Mouse (Mus musculus) lung, adult 2 months (tissue): Measurements from ENCODE around the gene Pfkfb3. TPM values are rescaled to one million over a fixed set of nuclear protein-coding genes. Genes with fewer than 3 reads are reported as not detected.
A peak's percentile ranks its signal among the peaks of the same experiment; 100 is the strongest.
"Not testable (repeated sequence)": the region's sequence is repeated elsewhere in the genome, so short reads cannot be mapped to it uniquely, and the experiment has no call there.

Experiments
- DNase-seq: peaks from one replicate; pipeline ENCODE4 v3.0.0; 2022
- H3K4me1 ChIP-seq: fragments of 200-500 bp; 2 replicates; pipeline ENCODE4 v1.6.1; 2011; ENCODE audit warnings: low read length; ENCODE audit not compliant: control insufficient read depth, insufficient read depth
- H3K4me3 ChIP-seq: fragments of 200-500 bp; replicated peaks from 2 replicates; pipeline ENCODE3; 2011; ENCODE audit warnings: low read depth, mild to moderate bottlenecking, control low read depth, low read length; ENCODE audit errors: extremely low read depth
- CTCF ChIP-seq: fragments of 200-500 bp; IDR thresholded peaks from 2 replicates; pipeline ENCODE4 v1.5.1; 2011; ENCODE audit warnings: mild to moderate bottlenecking, low read length, control low read depth; ENCODE audit not compliant: insufficient read depth
- POLR2A ChIP-seq: fragments of 200-500 bp; IDR thresholded peaks from 2 replicates; pipeline ENCODE4 v1.6.1; 2011; ENCODE audit warnings: low read depth, mild to moderate bottlenecking, control low read depth, low read length, borderline replicate concordance; ENCODE audit errors: extremely low read depth
- WGBS: fragments of 180-500 bp; shearing (Covaris S2); methylation state at CpG from one replicate; pipeline ENCODE4 v1.1.7; 2018; 5-methylcytosine and 5-hydroxymethylcytosine counted together
- polyA plus RNA-seq: library from polyadenylated mRNA; depleted of rRNA; stranded (reverse); fragments of >200 nt; gene quantifications from 2 replicates; pipeline ENCODE4 v1.2.3, GENCODE M21; 2012

Gene Pfkfb3
- polyA plus RNA-seq, 1 experiment, result 40.2 TPM

GRCm38 (mm10) chr2:11552966-11553451, 868 bp downstream of the Pfkfb3 start:
- no peak for DNase-seq
- TF ChIP-seq POLR2A (0 out of 2 replicates have a peak, but pooled peaks have one; percentile 6), CTCF (no peak)
- WGBS, result 8% methylated on average over 15 of the region's 15 CpGs
- Histone ChIP-seq H3K4me3 (peak overlapping the region; percentile 67), H3K4me1 (peaks cover 2% of the 10 kb centered on the region; the same call in 1 of the 2 replicates)

- WGBS, result 47% methylated on average over 9 of the region's 9 CpGs
- TF ChIP-seq POLR2A (no peak), CTCF (no peak)
- peak overlapping the region; percentile 8 for H3K4me3 ChIP-seq
- peaks cover 2% of the 10 kb centered on the region; the same call in 1 of the 2 replicates for H3K4me1 ChIP-seq
- no peak for DNase-seq
Observed at GRCm38 (mm10) chr2:11552297-11552821, 1.5 kb downstream of the Pfkfb3 start.

- Histone ChIP-seq H3K4me3 (no peak overlapping the region), H3K4me1 (peaks cover 2% of the 10 kb centered on the region; the same call in 1 of the 2 replicates)
- TF ChIP-seq CTCF (no peak), POLR2A (no peak)
- 26% methylated on average over 1 of the region's 1 CpGs for WGBS
- no peak for DNase-seq
Observed at GRCm38 (mm10) chr2:11551726-11552125, 2.2 kb downstream of the Pfkfb3 start.

GRCm38 (mm10) chr2:11548508-11548907, 5.4 kb downstream of the Pfkfb3 start:
- 72% methylated on average over 10 of the region's 10 CpGs for WGBS
- DNase-seq, result no peak
- H3K4me1 ChIP-seq, result peaks cover 2% of the 10 kb centered on the region; the same call in 1 of the 2 replicates
- no peak overlapping the region for H3K4me3 ChIP-seq
- TF ChIP-seq POLR2A (no peak), CTCF (no peak)

GRCm38 (mm10) chr2:11547609-11548008, 6.3 kb downstream of the Pfkfb3 start:
- H3K4me3 ChIP-seq, result no peak overlapping the region
- H3K4me1 ChIP-seq, result no peaks in the 10 kb centered on the region; the same call in 1 of the 2 replicates
- WGBS, result 60% methylated on average over 2 of the region's 2 CpGs
- no peak for DNase-seq
- TF ChIP-seq POLR2A (no peak), CTCF (peak; percentile 40)

DNA sequence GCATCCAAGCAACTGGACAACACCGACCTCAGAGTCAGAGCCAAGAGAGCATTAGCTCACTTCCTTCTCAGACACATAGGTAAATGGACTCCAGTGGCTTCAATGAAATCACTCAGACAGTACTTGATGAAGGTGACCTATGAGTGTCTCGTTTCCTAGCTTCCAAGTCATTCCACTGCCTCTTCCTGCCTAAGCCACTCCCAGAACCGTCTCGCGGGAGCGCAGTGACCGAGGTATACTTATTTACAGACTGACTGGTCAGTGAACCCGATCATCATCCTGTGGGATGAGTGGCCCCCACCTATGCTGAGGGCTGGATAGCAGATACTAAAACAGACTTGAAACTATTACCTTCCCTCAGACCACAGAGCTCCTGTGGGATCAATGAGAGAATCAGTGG, 7.8 kb downstream of the Pfkfb3 start:
- no peak overlapping the region for H3K4me3 ChIP-seq
- 60% methylated on average over 8 of the region's 8 CpGs for WGBS
- TF ChIP-seq POLR2A (no peak), CTCF (no peak)
- no peak for DNase-seq
- H3K4me1 ChIP-seq, result no peaks in the 10 kb centered on the region

DNA sequence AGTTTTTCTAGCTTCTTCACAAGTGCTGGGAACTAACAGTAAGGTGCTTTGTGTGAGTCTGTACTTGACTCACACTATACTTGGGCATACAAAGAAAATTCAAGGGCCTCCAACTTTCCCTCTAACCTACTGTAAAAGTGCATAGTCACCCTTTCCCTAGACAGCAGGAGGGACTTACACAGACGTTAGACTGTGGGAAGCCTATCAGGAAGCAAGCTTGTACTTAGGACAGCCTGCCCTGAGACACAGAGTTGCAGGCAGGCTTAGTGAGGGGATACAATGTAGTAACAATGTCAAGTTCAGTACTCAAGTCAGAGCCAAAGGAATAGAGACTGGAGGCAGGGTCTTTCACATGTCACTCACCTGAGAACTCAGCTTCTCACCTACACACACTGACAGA, 8.5 kb downstream of the Pfkfb3 start:
- TF ChIP-seq CTCF (no peak), POLR2A (no peak)
- Histone ChIP-seq H3K4me1 (no peaks in the 10 kb centered on the region), H3K4me3 (no peak overlapping the region)
- WGBS, result 41% methylated on average over 1 of the region's 1 CpGs
- DNase-seq, result no peak

DNA sequence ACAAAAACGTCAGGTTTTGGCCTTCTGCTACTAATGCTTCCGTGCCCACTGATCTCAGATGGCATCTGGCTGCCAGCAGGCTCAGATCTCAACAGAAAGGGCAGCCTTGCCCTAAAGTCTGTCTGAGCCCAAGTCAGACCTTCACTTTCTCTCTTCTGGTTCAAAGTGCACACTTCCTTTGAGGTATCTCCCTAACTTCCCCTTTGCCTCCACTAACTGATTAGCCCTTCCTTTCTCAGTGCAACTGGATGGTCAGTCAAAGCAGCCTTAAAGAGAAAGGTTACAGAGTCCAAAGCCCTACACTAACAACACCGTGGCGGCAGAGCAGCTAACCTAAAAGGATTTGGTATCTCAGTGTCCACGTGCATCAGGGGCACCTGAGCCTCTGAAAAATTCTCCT, 9.5 kb downstream of the Pfkfb3 start:
- no peak overlapping the region for H3K4me3 ChIP-seq
- WGBS, result 68% methylated on average over 5 of the region's 5 CpGs
- no peaks in the 10 kb centered on the region for H3K4me1 ChIP-seq
- no peak for DNase-seq
- no peak for TF ChIP-seq CTCF
- no peak for TF ChIP-seq POLR2A

DNA sequence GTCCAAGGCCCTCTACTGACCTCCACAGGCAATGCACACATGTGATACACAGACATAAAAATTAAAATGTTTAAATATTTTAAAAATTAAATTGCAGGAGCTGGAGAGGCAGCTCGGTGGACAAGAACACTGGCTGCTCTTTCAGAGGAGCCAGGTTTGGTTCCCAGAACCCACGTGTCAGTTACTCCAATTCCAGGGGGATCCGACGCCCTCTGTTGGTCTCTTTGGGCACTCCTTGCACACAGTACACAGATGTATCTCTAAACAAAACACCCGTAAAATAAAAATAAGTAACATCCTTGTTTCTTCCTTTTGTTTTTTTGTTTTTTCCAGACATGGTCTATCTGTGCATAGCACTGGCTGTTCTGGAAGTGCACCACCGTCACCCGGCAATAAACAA, 10.7 kb downstream of the Pfkfb3 start:
- 72% methylated on average over 7 of the region's 7 CpGs for WGBS
- TF ChIP-seq CTCF, result no peak
- Histone ChIP-seq H3K4me3 (no peak overlapping the region), H3K4me1 (no peaks in the 10 kb centered on the region)
- DNase-seq, result no peak

DNA sequence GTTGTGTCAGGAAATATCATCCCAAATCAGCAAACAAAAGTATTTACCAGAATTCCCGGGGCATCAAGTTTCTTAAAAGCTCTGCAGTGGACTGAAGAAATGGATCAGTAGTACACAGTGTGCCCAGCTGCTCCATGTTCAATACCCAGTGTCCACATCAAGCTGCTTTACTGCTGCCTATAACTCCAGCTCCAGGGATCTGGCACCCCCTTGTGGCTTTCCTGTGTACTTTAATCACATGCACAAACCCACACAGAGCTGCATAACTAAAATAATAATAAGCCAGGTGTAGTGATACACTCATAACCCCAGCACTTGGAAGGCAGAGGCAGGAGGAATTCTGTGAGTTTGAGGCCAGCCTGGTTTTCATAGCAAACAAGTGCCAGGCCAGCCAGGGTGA, 11.2 kb downstream of the Pfkfb3 start:
- no peaks in the 10 kb centered on the region for H3K4me1 ChIP-seq
- 75% methylated on average over 1 of the region's 1 CpGs for WGBS
- no peak overlapping the region for H3K4me3 ChIP-seq
- peak; percentile 77 for DNase-seq
- TF ChIP-seq POLR2A (no peak), CTCF (peak; percentile 75)

GRCm38 (mm10) chr2:11542121-11542520, 11.8 kb downstream of the Pfkfb3 start:
- Histone ChIP-seq H3K4me1 (no peaks in the 10 kb centered on the region), H3K4me3 (no peak overlapping the region)
- no peak for TF ChIP-seq POLR2A
- no peak for TF ChIP-seq CTCF
- WGBS, result 91% methylated on average over 1 of the region's 1 CpGs
- DNase-seq, result no peak

GRCm38 (mm10) chr2:11541528-11541927, 12.3 kb downstream of the Pfkfb3 start:
- H3K4me3 ChIP-seq, H3K4me1 ChIP-seq, DNase-seq: not testable (repeated sequence)
- 40% methylated on average over 1 of the region's 1 CpGs for WGBS
